Mouse (Mus musculus) gastrocnemius, adult 18-20 months (tissue): ENCODE results near the gene Slc25a21. TPM values are rescaled to one million over a fixed set of nuclear protein-coding genes. Genes with fewer than 3 reads are reported as not detected.

ENCODE experiments used
- DNase-seq: peaks from one replicate; pipeline ENCODE4 v3.0.0; 2021; ENCODE audit warnings: low spot score
- total RNA-seq, 2 experiments: library from RNA; stranded (reverse); gene quantifications; 2 replicates each; pipeline ENCODE4 v1.2.3; 2021

Gene Slc25a21
- total RNA-seq, 2 experiments from 2014 or later, result 0.33 TPM; not detected in 1

DNA sequence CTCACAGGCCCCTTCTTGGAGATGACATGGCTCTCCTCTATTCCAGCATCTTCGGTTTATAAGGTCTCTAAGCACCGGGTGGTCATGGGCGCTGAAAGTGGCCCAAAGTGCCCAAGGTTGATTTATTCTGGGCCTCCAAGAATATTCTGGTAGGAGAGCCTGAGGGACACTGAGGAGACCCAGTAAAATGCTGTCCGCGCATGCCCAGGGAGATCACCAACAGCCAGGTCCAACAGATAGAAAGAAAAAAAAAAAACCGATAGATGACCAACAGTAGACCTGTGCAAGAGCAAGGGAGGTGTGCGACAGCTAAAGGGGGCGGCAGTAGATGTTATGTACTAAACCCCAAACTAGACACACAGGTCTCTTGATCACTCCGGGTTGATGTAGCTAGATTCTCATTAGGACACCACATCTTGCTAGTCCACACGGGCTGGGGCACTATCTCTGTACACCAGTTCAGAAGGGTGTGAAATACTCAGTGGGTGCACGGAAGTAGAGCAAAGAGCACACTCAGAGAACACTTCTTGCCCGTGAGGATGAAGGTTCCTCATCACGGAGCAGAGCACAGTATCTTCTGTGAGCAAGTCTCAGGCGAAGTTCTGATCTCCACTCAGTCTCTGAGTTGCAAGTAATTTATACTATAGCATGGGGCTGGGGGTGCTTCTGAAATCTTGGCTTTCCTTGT is 503.7 kb downstream of the Slc25a21 start:
- no peak for DNase-seq

GRCm38 (mm10) chr12:56692536-56692935 is 504.7 kb downstream of the Slc25a21 start:
- no peak for DNase-seq

GRCm38 (mm10) chr12:56691427-56692079 is 505.7 kb downstream of the Slc25a21 start, which contains the start of gene Pax9:
TSS of gene Pax9 (plus strand) at chr12:56691767.
- DNase-seq, result no peak

DNA sequence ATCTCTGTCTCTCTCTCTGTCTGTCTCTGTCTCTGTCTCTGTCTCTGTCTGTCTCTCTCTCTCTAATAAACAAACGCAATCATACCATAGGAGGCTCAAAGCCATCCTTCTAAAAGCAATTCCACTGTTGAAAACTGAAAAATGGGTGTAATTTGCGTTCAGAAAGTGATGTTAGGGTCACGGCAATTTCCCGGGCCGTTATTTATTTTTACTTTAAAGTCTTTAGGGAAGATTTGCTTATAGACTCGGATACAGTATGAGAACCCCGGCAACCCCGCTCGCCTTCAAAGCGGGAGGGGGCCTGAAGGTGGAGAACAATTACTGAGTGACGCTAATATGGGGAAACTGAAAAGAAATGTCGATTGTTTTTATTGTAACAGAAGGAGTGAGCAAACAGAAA is 506.3 kb downstream of the Slc25a21 start:
- no peak for DNase-seq

- DNase-seq, result no peak
Measured at GRCm38 (mm10) chr12:56690366-56690765, 506.9 kb downstream of the Slc25a21 start.

DNA sequence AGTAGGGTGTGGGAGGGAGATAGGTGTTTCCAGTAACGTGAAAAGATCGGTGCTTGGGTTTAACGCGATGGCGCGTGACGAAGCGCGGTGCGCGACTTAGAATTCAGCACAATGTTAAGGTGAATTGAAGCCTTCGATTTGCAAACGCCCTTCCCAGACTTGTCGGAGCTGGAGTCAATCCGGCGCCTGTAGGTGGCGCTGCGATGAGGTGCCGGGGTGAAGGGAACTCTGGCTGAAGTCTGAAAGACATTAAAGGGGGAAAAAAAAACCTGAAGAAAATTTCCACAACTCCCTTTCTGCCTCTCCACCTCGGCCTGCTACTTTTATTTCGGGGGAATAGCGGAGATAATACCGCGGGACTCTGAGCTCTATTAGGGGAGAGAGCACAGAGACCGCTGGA is 507.5 kb downstream of the Slc25a21 start:
- no peak for DNase-seq

- no peak for DNase-seq
Measured at GRCm38 (mm10) chr12:56689331-56689730, 507.9 kb downstream of the Slc25a21 start.

GRCm38 (mm10) chr12:56688920-56689319 is 508.4 kb downstream of the Slc25a21 start:
- no peak for DNase-seq

DNA sequence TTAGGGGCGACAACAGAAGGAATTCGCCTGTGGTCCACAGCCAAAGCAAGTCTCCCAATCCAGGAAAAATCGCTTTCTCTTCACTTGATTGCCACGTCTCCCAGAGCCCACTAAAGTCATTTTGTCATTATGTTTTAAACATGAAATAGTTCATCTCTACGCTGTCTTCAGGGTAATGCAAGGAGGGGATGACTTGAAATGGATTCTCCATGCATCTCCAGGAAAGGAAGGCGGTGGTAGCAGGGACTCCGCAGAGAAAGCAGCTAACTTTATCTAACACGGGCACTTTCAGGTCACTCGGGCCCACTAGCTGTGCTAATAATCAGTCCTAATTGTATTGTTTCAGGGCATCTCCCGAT is 508.8 kb downstream of the Slc25a21 start:
- DNase-seq, result no peak

DNA sequence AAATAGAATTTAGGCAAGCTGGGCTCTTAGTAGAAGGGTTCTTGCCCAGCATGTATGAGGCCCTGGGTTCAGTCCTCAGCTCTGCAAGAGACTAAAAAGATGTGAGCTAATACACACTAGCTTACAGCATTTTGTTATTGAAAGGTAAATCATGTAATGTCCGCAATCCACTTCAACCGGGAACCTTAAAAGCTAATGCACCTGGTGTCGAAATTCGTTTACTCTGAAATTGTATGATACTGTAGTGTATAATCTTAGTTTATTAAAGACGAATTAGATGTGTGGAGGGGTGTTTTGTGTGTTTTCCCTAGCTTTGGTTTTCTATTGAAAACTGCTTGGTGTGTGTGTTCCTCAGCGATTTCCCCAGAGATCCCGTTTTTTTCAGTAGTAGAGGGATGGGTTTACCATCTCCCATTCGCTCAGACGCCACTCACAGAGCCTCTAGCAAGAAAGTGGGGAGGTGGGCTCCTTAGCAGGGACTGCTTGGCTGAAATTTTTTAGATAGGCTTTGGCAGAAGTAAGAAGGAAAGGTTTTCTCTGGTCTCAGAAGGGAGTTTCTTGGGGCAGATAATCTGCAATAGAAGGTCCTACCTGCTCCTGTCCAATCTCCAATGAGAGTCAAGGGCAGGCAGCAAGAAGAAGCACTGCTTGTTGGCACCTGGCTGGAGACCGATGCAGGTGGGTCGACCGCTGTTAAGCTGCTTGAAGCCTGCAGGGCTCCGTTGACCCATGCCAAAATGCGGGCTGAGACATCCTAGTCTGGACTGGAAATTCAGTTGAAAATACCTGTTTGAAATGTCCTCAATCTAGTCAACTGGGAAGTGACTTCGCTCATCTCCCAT is 509.4 kb downstream of the Slc25a21 start:
- no peak for DNase-seq

DNA sequence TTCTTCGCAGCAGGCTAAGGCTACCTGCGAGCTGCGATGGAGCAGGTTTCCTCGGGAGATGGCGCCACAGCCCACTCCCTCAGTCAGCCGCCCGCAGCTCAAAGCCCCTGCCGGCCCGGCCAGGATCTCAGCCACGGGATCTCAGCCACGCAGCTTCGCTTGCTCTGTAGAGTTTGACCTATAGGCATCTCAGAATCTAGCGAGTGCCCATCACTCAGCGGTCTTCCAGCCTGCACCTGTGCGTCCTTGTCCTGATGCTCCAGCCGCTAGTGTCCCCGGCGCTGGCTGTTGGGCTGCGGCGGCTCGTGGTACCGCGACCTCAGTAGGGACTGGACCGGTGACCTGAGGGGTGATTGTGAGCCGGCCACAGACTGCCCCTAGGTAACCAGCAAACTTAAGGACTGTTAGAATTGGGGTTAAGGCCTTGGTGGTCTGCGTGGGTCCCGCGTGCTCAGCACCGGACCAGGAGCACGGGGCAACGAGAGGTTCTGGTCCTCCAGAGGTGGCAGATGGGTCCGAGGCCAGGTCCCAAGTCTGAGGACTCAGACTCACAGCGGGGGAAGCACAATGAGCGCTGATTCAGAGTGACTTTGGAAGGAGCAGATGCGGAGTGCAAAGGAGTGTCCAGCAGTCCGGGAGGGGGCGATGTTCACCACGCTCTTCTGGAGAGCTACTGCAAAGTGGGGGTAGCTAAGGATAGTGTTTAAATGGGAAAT is 516.0 kb downstream of the Slc25a21 start:
- no peak for DNase-seq

- DNase-seq, result no peak
Measured at GRCm38 (mm10) chr12:56677620-56678019, 519.7 kb downstream of the Slc25a21 start.

DNA sequence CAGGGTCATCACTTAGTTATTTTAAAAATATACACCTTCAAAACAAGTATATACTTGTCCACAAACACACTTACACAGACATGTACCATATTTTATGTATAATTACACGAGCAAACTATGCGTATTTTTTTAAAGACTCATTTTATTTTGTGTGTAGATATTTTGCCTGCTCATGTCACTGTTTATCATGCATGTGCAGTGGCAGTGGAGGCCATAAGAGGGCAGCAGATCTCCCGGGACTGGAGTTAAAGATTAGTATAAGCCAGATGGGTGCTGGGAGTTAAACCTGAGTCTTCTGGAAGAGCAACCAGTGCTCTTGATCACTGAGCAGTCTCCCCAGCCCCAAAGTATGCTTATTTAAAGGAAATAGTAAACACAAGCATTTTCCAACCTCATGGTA is 522.5 kb downstream of the Slc25a21 start:
- no peak for DNase-seq

GRCm38 (mm10) chr12:56670795-56671194 is 526.5 kb downstream of the Slc25a21 start:
- no peak for DNase-seq

DNA sequence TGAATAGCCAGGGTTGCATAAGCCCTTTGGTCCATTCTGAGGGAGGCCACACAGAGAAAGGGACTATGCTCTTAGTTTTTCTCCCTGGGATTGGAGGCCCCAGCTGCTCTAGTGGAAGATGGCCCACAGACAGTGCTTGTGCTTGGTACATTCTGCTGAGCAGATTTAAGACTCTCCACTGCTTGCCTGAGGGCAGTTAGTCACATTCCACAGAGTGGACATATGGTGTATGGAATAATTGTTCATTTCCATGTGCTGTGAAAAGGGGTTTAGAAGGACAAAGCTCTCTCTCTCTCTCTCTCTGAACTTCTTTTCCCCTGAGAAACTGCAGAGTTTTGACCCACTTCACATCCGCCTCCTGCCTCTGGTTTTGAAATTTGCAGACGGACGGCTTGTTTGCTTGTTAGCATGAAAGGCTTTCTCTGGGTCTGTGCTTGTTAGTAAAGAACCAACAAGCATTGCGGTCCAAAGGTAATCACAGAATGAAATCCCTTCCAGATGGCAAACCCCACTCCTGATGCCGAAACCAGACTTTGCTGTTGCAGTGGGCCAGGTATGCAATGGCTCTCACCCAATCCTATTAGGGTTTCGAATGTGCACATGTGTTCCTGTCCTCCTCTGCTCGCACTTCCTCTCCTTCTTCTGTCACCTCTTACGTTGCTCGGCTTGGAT is 527.7 kb downstream of the Slc25a21 start:
- no peak for DNase-seq

Other genes with a start within 250 kb of the Slc25a21 start
- 10 to 100 TPM; 26.0 to 28.1 TPM for gene Prps1l3, start 32.9 kb upstream of the Slc25a21 start, total RNA-seq
- 1 to 10 TPM; 3.1 to 4.0 TPM for gene Mipol1, start 33.0 kb upstream of the Slc25a21 start, total RNA-seq